Mouse (Mus musculus) E14TG2a.4 (cell line): Measurements from ENCODE around the gene Cryz.

Source experiments
- CTCF ChIP-seq: conservative IDR thresholded peaks from 2 replicates; pipeline ENCODE4 v1.5.1; 2014; ENCODE audit warnings: low read length
- POU5F1 ChIP-seq: IDR thresholded peaks from 2 replicates; pipeline ENCODE4 v1.6.1; 2014; ENCODE audit warnings: low read length, borderline replicate concordance

- no peak for TF ChIP-seq CTCF
- TF ChIP-seq POU5F1, result no peak
Measured at GRCm38 (mm10) chr3:154602141-154602540, 5.6 kb downstream of the Cryz start.
